Mouse (Mus musculus) CH12.LX (cell line): ENCODE results near the gene Ttc29. TPM values are rescaled to one million over a fixed set of nuclear protein-coding genes. Genes with fewer than 3 reads are reported as not detected.

Source experiments
- DNase-seq: peaks from one replicate; pipeline ENCODE4 v3.0.0-alpha.2; 2013; ENCODE audit errors: extremely low read depth
- H3K27ac ChIP-seq: 2 replicates; pipeline ENCODE4 v1.5.1; 2012; ENCODE audit warnings: low read depth, mild to moderate bottlenecking, control low read depth, moderate library complexity; ENCODE audit not compliant: insufficient read depth
- H3K27me3 ChIP-seq: replicated peaks from 2 replicates; pipeline ENCODE3; 2012; ENCODE audit warnings: inconsistent platforms
- H3K36me3 ChIP-seq, 2 experiments: replicated peaks in 1 of 2; 2 replicates each; pipeline versions ENCODE3 to v1.6.1; 2012; ENCODE audit warnings: inconsistent platforms in 1 of 2, low read length in 1 of 2, mild to moderate bottlenecking in 1 of 2, mixed read lengths in 1 of 2, moderate library complexity in 1 of 2; ENCODE audit not compliant: control insufficient read depth in 1 of 2, insufficient read depth in 1 of 2
- H3K4me1 ChIP-seq, 2 experiments: 2 replicates each; pipeline ENCODE4 v1.6.1; 2012; ENCODE audit warnings: inconsistent platforms in 1 of 2, moderate library complexity in 1 of 2; ENCODE audit not compliant: insufficient read depth in 2 of 2, control insufficient read depth in 1 of 2
- H3K4me2 ChIP-seq: 2 replicates; pipeline ENCODE4 v1.6.1; 2012; ENCODE audit warnings: low read depth, mild to moderate bottlenecking, control low read depth; ENCODE audit not compliant: poor library complexity, insufficient read depth, severe bottlenecking
- H3K4me3 ChIP-seq, 3 experiments: fragments of 150-350 bp in 1 of 3; sonication (generic) in 1 of 3; replicated peaks in 1 of 3; 2 replicates each; pipeline versions ENCODE3 to v1.5.1; 2011 to 2012; ENCODE audit warnings: low read depth in 2 of 3, low read length in 2 of 3, mild to moderate bottlenecking in 2 of 3, moderate library complexity in 2 of 3, control low read depth in 1 of 3, improper control_type of control experiment in 1 of 3, inconsistent platforms in 1 of 3, mixed read lengths in 1 of 3; ENCODE audit not compliant: poor library complexity in 1 of 3
- H3K79me2 ChIP-seq: replicated peaks from 2 replicates; pipeline ENCODE4 v1.6.1; 2012; ENCODE audit warnings: mild to moderate bottlenecking, moderate library complexity; ENCODE audit not compliant: control insufficient read depth, poor library complexity, insufficient read depth, severe bottlenecking; ENCODE audit errors: extremely low read depth
- H3K9ac ChIP-seq: 2 replicates; pipeline ENCODE4 v1.6.1; 2012; ENCODE audit warnings: low read depth, mild to moderate bottlenecking, control low read depth, moderate library complexity; ENCODE audit not compliant: insufficient read depth
- H3K9me3 ChIP-seq: replicated peaks from 2 replicates; pipeline ENCODE3; 2012; ENCODE audit warnings: low read length, inconsistent platforms, mixed read lengths
- CHD1 ChIP-seq: IDR thresholded peaks from 2 replicates; pipeline ENCODE4 v1.6.1; 2012; ENCODE audit warnings: low read depth, low read length, improper control_type of control experiment, inconsistent platforms
- CHD2 ChIP-seq: IDR thresholded peaks from 2 replicates; pipeline ENCODE4 v1.6.1; 2011; ENCODE audit warnings: low read length, improper control_type of control experiment
- EP300 ChIP-seq: IDR thresholded peaks from 2 replicates; pipeline ENCODE4 v1.6.1; 2011; ENCODE audit warnings: low read length, improper control_type of control experiment
- ETS1 ChIP-seq: conservative IDR thresholded peaks from 2 replicates; pipeline ENCODE4 v1.6.1; 2012; ENCODE audit warnings: low read depth, mild to moderate bottlenecking, inconsistent platforms, low read length, improper control_type of control experiment, moderate library complexity
- GABPA ChIP-seq: IDR thresholded peaks from 2 replicates; pipeline ENCODE4 v1.6.1; 2012; ENCODE audit warnings: low read depth, low read length, improper control_type of control experiment, inconsistent platforms; ENCODE audit not compliant: insufficient replicate concordance
- HCFC1 ChIP-seq: IDR thresholded peaks from 2 replicates; pipeline ENCODE4 v1.6.1; 2012; ENCODE audit warnings: low read depth, mild to moderate bottlenecking, inconsistent platforms, low read length, improper control_type of control experiment
- IRF4 ChIP-seq: IDR thresholded peaks from 2 replicates; pipeline ENCODE4 v1.6.1; 2014; ENCODE audit warnings: low read depth, mild to moderate bottlenecking, inconsistent platforms, low read length, improper control_type of control experiment
- JUN ChIP-seq: IDR thresholded peaks from 2 replicates; pipeline ENCODE4 v1.6.1; 2011; ENCODE audit warnings: low read depth, mild to moderate bottlenecking, low read length, improper control_type of control experiment, moderate library complexity; ENCODE audit not compliant: insufficient read depth
- JUND ChIP-seq: conservative IDR thresholded peaks from 2 replicates; pipeline ENCODE4 v1.6.1; 2011; ENCODE audit warnings: low read depth, low read length, improper control_type of control experiment
- MAX ChIP-seq: IDR thresholded peaks from 2 replicates; pipeline ENCODE4 v1.6.1; 2011; ENCODE audit warnings: low read length, improper control_type of control experiment
- MAZ ChIP-seq: IDR thresholded peaks from 2 replicates; pipeline ENCODE4 v1.6.1; 2012; ENCODE audit warnings: low read depth, mild to moderate bottlenecking, inconsistent platforms, low read length, improper control_type of control experiment, moderate library complexity
- MEF2A ChIP-seq: IDR thresholded peaks from 2 replicates; pipeline ENCODE4 v1.6.1; 2014; ENCODE audit warnings: low read depth, mild to moderate bottlenecking, inconsistent platforms, low read length, improper control_type of control experiment, borderline replicate concordance
- MXI1 ChIP-seq: IDR thresholded peaks from 2 replicates; pipeline ENCODE4 v1.6.1; 2011; ENCODE audit warnings: mild to moderate bottlenecking, low read depth, low read length, improper control_type of control experiment
- NELFE ChIP-seq: IDR thresholded peaks from 2 replicates; pipeline ENCODE4 v1.6.1; 2011; ENCODE audit warnings: low read depth, low read length, improper control_type of control experiment
- NRF1 ChIP-seq: IDR thresholded peaks from 2 replicates; pipeline ENCODE4 v1.6.1; 2014; ENCODE audit warnings: low read depth, mild to moderate bottlenecking, inconsistent platforms, low read length, improper control_type of control experiment, moderate library complexity
- PAX5 ChIP-seq: IDR thresholded peaks from 2 replicates; pipeline ENCODE4 v1.6.1; 2012; ENCODE audit warnings: low read length, inconsistent platforms, mixed read lengths
- POLR2A ChIP-seq: IDR thresholded peaks from 2 replicates; pipeline ENCODE4 v1.6.1; 2011; ENCODE audit warnings: low read depth, mild to moderate bottlenecking, improper control_type of control experiment, low read length
- RAD21 ChIP-seq: IDR thresholded peaks from 2 replicates; pipeline ENCODE4 v1.6.1; 2011; ENCODE audit warnings: low read depth, mild to moderate bottlenecking, low read length, improper control_type of control experiment, moderate library complexity
- RCOR1 ChIP-seq: conservative IDR thresholded peaks from 2 replicates; pipeline ENCODE4 v1.6.1; 2012; ENCODE audit warnings: low read depth, mild to moderate bottlenecking, inconsistent platforms, low read length, improper control_type of control experiment
- SMC3 ChIP-seq: IDR thresholded peaks from 2 replicates; pipeline ENCODE4 v1.6.1; 2011; ENCODE audit warnings: low read depth, low read length, improper control_type of control experiment
- TBP ChIP-seq: conservative IDR thresholded peaks from 2 replicates; pipeline ENCODE4 v1.6.1; 2011; ENCODE audit warnings: low read depth, low read length, improper control_type of control experiment
- UBTF ChIP-seq: IDR thresholded peaks from 2 replicates; pipeline ENCODE4 v1.6.1; 2012; ENCODE audit warnings: low read depth, mild to moderate bottlenecking, inconsistent platforms, low read length, improper control_type of control experiment, moderate library complexity
- USF2 ChIP-seq: conservative IDR thresholded peaks from 2 replicates; pipeline ENCODE4 v1.6.1; 2011; ENCODE audit warnings: low read depth, low read length, improper control_type of control experiment
- ZKSCAN1 ChIP-seq: IDR thresholded peaks from 2 replicates; pipeline ENCODE4 v1.6.1; 2012; ENCODE audit warnings: low read depth, inconsistent platforms, low read length, improper control_type of control experiment, borderline replicate concordance
- ZMIZ1 ChIP-seq: IDR thresholded peaks from 2 replicates; pipeline ENCODE4 v1.6.1; 2012; ENCODE audit warnings: low read depth, mild to moderate bottlenecking, inconsistent platforms, low read length, improper control_type of control experiment
- ZNF384 ChIP-seq: IDR thresholded peaks from 2 replicates; pipeline ENCODE4 v1.6.1; 2012; ENCODE audit warnings: low read depth, low read length, improper control_type of control experiment, inconsistent platforms
- dilution Hi-C: fragments of 300-500 bp; cut with MboI; formaldehyde crosslinking; loops from 2 replicates; pipeline ENCODE4 v1.14.3; 2020; ENCODE audit warnings: low sequenced_read_pairs; ENCODE audit not compliant: extremely low pct_unique_long_range_greater_than_20kb, extremely low pct_ligation_motif_present
- in situ Hi-C: fragments of 300-500 bp; cut with MboI; formaldehyde crosslinking; loops from 3 replicates; pipeline ENCODE4 v1.14.3; 2019; ENCODE audit warnings: low sequenced_read_pairs, low pct_ligation_motif_present, low pct_unique_long_range_greater_than_20kb, mixed read lengths
- polyA plus RNA-seq: library from polyadenylated mRNA; unstranded; fragments of >175 nt; gene quantifications from 2 replicates; pipeline ENCODE4 v1.2.1, GENCODE M21; 2012; ENCODE audit warnings: low read depth; ENCODE audit not compliant: insufficient read length
- total RNA-seq, 2 experiments: library from RNA; depleted of rRNA; stranded (reverse); fragments of 300-350 nt in 1 of 2; fragments of >200 nt in 1 of 2; gene quantifications; 2 replicates each; pipeline ENCODE4 v1.2.3; 2012 to 2014

Gene Ttc29
- total and polyA plus RNA-seq, 3 experiments, result not detected

DNA sequence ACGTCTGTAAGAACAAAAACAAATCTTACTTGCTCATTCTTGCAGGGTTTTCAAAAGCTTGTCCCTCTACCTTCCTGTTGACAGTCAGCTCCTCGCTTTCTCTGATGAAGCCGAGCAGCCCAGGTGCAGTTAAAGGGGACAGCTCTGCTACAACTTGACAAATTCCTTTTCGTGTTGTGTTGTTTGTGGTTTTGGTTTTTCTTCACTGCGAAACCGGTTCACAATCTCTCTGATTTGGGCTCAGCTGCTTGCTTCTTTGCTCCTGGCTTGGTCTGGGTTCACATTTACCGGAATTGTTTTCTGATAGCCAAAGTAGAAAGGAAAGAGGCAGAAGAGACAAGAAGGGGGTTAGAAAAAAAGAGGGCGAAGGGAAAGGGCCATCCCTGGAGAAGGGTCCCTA lies 221.2 kb downstream of the Ttc29 start:
- no peak for TF ChIP-seq ZMIZ1
- TF ChIP-seq SMC3, result no peak
- TF ChIP-seq GABPA, result no peak
- no peak for TF ChIP-seq RCOR1
- TF ChIP-seq HCFC1, result no peak
- no peak for TF ChIP-seq NRF1
- TF ChIP-seq RAD21, result no peak
- no peak for TF ChIP-seq EP300
- TF ChIP-seq PAX5, result no peak
- no peak for TF ChIP-seq TBP
- no peak for TF ChIP-seq NELFE
- no peak for TF ChIP-seq ZNF384
- TF ChIP-seq JUND, result no peak
- TF ChIP-seq CHD2, result no peak
- no peak for TF ChIP-seq POLR2A
- TF ChIP-seq ETS1, result no peak
- no peak for TF ChIP-seq MXI1
- TF ChIP-seq UBTF, result no peak
- no peak for TF ChIP-seq MAZ
- TF ChIP-seq CHD1, result no peak
- Histone ChIP-seq H3K4me1 (no peaks in the 10 kb centered on the region), H3K79me2 (no peaks in the 10 kb centered on the region), H3K36me3 (no peaks in the 10 kb centered on the region), H3K27me3 (no peaks in the 10 kb centered on the region), H3K27ac (no peak overlapping the region), H3K9ac (no peak overlapping the region), H3K9me3 (peaks cover 8% of the 10 kb centered on the region), H3K4me2 (no peak overlapping the region), H3K4me3 (no peak overlapping the region)
- DNase-seq, result no peak
- dilution Hi-C loops (no loop called here), in situ Hi-C loops (no loop called here)

DNA sequence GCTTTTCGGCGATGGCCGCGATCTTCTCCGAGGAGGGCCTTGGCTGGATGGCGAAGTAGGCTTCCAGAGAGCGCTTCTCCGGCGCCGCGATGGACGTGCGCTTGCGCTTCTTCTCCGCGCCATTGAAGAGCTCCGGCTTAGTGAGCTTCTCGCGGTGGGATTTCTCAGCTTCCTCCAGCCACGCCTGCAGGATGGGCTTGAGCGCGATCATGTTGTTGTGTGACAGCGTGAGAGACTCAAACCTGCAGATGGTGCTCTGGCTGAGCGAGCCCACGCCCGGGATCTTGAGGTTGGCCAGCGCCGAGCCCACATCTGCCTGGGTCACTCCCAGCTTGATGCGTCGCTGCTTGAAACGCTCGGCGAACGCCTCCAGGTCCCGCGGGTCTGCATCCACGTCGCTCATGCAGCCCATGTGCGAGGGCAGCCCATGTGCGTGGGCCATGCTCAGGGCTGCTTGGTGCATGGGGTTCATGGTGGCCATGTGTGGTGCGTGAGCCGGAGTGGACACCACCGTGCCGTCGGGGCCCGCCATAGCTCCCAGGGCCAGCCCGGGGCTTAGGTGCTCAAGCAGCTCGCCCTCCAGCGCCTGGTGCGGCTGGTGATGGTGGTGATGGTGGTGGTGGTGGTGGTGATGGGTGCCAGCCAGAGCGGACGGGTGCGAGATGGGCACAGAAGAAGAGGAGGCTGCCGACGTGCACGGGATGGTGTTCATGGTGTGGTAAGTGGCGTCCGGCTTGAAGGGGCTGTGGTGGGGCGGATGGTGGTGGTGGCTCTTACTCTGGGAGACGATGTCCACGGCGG lies 221.9 kb downstream of the Ttc29 start:
- Histone ChIP-seq H3K4me3 (no peak overlapping the region), H3K27me3 (no peaks in the 10 kb centered on the region), H3K4me1 (no peaks in the 10 kb centered on the region), H3K9me3 (peaks cover 8% of the 10 kb centered on the region), H3K4me2 (no peak overlapping the region), H3K79me2 (no peaks in the 10 kb centered on the region), H3K9ac (no peak overlapping the region), H3K36me3 (no peaks in the 10 kb centered on the region), H3K27ac (no peak overlapping the region)
- in situ Hi-C loops (no loop called here), dilution Hi-C loops (no loop called here)
- no peak for TF ChIP-seq HCFC1
- no peak for TF ChIP-seq MEF2A
- no peak for TF ChIP-seq POLR2A
- TF ChIP-seq USF2, result no peak
- TF ChIP-seq MAZ, result no peak
- TF ChIP-seq ZMIZ1, result no peak
- no peak for TF ChIP-seq MXI1
- no peak for TF ChIP-seq MAX
- TF ChIP-seq PAX5, result no peak
- TF ChIP-seq NRF1, result no peak
- TF ChIP-seq IRF4, result no peak
- TF ChIP-seq GABPA, result no peak
- TF ChIP-seq NELFE, result no peak
- no peak for TF ChIP-seq CHD1
- no peak for TF ChIP-seq ZKSCAN1
- no peak for TF ChIP-seq JUN
- no peak for DNase-seq
